Mouse (Mus musculus): ENCODE data around the gene Peli2.

DNA sequence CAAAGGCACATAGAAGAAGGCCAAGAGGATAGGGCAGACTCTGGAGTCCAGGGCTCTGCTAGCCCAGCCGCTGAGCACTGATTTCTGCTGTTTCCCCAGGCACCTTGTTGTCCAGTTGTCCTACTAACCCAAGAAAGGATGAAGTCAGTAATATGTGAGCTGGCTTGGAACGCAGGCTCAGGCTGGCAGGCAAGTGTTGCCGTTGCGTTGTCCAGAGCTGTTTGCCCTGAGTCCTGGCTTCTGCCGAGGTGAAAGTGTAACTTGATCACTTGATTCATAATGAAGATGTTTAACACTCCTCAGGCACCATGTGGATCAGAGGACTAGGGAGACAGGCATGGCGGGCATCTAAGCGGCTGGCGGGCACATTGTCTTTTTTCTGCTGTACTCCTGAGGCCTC lies 21.1 kb downstream of the Peli2 start:
- TF ChIP-seq ZC3H11A (IDR thresholded peaks at IDR 0.05; ENCODE audit: low read depth, low read length) (no peak), CTCF (conservative IDR thresholded peaks at IDR 0.05 in 1 of 2, IDR thresholded peaks at IDR 0.05 in 1 of 2; ENCODE audit: low read depth in 2 of 2, low read length in 2 of 2) (no peak), POLR2A (IDR thresholded peaks at IDR 0.05; ENCODE audit: low read depth, low read length) (no peak), CHD1 (IDR thresholded peaks at IDR 0.05; ENCODE audit: low read depth, low read length) (no peak), EP300 (IDR thresholded peaks at IDR 0.05; ENCODE audit: low read length) (no peak), ETS1 (conservative IDR thresholded peaks at IDR 0.05; ENCODE audit: low read depth, low read length) (no peak), ZKSCAN1 (IDR thresholded peaks at IDR 0.05; ENCODE audit: borderline replicate concordance, low read depth, low read length) (no peak), GABPA (IDR thresholded peaks at IDR 0.05; ENCODE audit: insufficient replicate concordance, low read depth, low read length) (no peak)
